Mouse (Mus musculus) gastrocnemius, postnatal 14 days (tissue): ENCODE results near the gene Syt6. TPM values are rescaled to one million over a fixed set of nuclear protein-coding genes. Genes with fewer than 3 reads are reported as not detected.

Experiments
- DNase-seq: peaks from one replicate; pipeline ENCODE4 v3.0.0; 2021; ENCODE audit warnings: mixed read lengths
- intact Hi-C: fragments of 180-260 bp; cut with DNase I; formaldehyde crosslinking; loops from one replicate; pipeline ENCODE4 v1.15.1; 2025; ENCODE audit warnings: low total_unique reads
- total RNA-seq, 2 experiments: library from RNA; stranded (reverse); gene quantifications; 2 replicates each; pipeline ENCODE4 v1.2.3; 2021

Gene Syt6
- total RNA-seq, 2 experiments from 2014 or later = not detected

DNA sequence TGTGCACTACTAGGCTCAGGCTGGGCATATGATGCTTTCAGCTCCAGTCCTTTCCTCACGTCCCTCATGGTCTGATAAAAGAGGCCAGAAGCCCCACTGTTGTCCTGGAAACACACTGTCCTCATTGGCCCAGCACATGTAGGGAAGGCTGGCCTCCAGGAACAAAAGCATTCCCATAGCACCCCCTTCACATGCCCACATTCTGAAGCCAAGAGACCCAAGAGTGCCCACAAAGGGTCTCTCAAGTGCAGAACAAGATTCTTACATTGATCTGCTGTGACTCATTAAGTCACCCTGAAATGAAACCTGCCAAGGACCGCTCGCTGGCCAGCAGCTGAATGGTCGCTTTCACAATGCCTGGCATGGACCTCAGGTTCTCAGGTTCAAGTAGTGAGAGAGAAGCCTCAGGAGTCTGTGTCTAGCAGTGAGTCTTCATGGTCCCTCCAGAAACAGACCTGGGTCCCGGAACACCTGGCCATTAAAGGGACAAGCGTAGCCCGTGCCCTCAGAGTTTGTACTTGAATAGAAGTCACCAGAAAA is 20.3 kb downstream of the Syt6 start:
- intact Hi-C loops = no loop called here
- no peak for DNase-seq

DNA sequence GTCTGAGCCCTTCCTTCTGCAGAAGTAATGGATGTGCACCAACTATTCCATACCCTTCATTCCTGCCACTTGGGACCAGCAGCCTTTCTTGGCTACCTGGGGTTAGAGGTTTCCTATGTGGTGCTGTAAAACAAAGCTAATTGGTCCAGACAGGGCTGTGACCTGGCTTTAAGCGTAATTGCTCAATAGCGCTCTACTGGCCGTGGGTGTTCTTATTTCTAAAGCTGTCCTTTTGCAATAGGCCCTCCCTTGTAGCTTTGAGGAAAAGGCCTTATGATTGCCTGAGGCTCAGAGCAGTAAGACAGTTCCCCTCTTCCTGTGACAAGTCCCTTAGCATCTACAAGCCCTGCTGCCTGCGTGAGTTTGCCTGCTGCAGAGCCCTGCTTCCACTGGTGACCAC is 22.6 kb downstream of the Syt6 start:
- DNase-seq = no peak
- intact Hi-C loops = no loop called here

DNA sequence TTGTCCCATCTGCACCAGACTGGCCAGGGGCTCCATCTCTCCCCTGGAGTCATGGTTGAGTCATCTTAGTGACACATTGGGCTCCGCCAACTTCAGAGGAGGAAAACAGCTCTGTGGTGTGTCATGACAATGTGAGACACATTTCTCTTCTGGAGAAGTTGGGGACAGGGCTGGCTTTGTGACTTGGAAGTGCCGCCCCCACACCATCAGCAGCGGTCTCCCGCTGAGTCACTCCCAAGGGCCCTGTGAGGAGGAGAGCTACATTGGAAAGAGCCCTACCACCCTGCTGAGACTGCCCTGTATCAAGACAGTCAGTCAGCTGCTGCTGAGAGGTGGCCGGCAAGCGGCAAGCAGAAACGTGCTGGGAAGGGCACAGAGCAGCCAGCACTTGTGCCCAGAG is 26.0 kb downstream of the Syt6 start:
- intact Hi-C loops = no loop called here
- DNase-seq = no peak

DNA sequence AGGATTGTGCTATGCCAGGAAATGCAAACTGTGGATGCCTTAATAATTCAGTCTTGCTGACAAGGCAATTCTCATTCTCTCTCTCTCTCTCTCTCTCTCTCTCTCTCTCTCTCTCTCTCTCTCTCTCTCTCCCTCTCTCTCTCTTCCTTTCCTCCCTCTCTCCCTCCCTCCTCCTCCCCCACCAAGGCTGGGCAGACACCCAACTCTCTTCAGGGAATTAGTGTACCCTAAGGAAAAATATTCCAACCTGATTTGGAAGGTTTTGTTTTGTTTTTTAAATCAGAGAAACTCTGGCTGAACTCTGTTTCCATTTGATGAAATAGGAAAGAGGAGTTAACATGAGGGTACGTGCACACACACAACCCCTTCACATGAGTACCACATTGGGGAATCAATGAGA is 26.5 kb downstream of the Syt6 start:
- intact Hi-C loops = no loop called here
- no peak for DNase-seq

DNA sequence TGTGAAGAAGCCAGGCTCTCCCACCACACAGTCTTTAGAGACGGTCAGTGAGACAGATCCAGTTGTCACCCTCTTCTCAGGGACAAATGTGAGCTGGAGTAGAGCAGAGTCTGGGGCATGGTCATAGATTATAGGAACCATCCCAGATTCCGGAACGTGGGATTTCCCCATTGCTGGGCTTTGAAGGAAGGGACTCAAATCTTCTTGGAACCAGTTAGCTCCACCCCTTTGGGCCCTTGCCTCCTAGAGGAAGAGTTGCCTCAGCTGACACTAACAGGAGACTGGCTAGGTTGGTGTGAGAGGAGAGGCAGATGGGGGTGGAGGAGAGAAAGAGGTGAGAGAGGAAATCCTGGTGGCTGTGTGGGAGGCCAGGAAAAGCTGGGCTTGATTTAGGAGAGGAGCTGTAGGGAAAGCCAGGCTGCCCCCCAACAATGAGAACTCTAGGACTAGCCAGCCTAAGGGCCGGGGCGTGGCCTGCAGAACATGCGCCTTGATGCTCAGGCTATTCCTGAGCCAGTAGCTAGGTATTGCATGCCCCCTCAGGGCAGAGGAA is 31.1 kb downstream of the Syt6 start:
- DNase-seq = no peak
- intact Hi-C loops = no loop called here

DNA sequence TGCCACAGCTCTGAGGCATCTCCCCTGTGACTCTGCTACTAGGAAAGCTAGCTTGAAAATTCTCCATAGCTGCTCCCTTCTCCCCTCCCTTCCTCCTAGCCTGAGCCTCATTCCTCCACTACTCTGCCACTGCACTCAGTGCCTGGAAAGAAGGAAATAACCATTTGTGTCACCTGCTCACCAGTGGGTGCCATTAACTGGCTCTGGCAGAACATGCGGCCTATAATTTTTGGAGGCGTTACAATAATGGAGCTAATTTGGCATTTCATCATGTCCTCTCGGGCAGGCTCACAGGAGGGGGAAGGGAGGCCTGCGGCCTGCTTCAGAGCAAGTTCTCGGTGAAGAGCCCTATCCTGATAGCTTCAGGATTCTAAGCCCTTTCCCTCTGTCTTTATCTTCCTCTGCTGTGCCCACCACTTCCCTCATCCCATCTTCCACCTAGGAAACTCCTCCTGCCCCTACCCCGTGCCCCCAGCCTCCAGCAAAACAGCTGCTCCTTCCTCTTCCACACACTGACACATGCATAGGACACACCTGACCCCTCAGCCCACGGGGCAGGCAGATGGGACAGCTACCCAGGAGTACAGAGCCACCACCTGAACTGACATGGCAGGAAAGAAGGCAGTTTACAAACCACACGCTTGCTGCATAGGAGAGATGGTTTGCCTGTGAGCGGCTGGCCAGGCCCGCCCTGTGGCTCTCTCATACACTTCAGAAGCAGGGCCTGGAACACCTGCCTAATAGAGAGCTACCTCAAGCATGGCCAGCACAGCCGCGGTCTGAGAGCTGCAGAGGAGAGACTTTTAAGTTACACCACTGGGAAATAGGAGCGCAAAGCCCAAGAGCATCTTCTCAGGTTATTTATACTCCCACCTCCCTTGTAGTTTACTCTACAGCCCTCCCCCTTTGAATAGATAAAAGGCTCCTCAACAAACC is 31.9 kb downstream of the Syt6 start:
- DNase-seq = no peak
- intact Hi-C loops = no loop called here

DNA sequence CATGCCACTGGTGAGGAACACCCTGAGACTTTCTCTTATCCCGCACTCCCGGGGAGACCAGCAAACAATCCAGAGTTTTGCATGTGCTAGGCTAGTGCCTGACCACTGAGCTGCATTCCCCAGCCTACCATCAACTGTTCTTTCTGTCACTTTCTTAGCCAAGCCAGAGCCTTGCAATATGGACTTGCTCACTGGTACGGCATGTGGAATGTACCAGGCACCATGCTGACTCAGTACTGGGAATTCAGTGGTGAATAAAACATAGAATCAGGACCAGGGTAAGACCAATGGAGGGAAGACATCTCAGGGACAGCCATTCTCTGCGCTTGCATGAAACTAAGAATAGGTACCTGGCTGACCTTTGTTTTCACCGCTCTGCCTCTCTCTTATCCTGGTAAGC is 35.2 kb downstream of the Syt6 start:
- intact Hi-C loops = no loop called here
- no peak for DNase-seq

DNA sequence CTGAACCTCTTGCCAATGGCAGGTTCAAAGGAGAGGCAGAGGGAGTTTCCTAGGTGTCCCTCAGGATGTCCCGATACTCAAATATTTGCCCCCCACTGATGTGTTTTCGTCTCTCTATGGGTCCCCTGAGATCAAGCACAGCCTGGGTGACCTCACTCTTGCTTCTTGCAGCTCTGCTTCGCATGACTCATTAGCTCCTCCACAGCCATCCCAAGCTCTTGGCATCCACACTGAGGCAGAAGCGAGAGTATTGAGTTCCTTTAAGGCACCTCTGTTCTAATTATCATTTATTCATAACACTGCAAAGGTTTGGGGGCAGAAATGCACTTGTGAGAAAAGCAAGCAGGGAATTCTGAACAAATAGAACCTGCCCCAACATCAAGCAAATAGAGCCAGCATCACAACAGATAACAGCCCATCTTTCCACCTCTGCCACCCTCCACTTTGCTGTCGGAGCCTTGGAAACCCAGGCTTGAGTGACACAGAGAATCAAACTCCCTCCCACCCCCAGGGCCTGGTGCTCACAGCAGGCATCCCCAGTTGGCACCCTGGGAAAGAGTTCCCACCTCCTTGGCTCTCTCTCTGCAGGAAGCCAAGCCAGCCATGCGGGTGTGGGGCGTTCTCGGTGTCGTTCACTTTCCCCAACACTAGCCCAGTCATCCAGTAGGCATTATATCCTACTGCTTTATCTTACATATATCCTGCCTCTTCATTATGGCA is 37.8 kb downstream of the Syt6 start:
- intact Hi-C loops = no loop called here
- DNase-seq = peak; percentile 13

DNA sequence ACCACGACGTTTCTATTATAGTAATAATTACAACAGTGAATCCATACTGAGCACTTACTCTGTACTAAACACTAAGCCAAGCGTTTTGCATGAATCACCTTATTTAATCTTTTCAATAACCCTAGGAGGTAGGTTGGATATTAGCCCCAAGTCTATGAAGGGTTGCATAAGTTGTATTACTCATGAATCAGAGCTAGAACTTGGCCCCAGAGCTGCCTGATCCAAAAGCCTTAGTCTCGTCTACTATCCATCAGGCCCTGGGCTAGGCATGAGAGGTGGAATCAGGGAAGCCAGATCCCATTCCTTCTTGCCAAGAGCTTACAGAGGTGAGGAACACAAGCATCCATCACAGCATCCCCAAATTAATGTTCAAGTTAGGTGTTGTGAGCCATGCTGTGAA is 40.6 kb downstream of the Syt6 start:
- DNase-seq = no peak
- intact Hi-C loops = no loop called here

DNA sequence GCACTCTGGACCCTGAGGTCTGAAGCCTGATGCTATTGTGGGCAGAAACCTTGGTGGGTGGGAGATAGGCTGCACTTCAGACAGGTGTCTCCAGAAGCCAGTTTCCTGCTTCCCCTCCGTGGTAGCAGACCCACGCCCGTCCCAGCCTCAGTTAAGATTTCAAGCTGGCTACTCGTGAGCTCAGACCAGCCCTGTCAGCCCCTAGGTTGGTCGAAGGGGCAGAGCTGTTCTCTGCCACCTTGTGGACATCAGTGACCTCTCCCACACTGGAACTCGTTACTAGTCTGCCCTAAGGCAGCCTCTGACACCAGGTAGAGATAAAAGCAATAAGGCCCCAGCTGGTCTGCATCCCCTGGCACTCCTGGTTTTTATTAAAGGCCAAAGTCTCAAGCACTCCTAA is 42.0 kb downstream of the Syt6 start:
- no peak for DNase-seq
- intact Hi-C loops = no loop called here

DNA sequence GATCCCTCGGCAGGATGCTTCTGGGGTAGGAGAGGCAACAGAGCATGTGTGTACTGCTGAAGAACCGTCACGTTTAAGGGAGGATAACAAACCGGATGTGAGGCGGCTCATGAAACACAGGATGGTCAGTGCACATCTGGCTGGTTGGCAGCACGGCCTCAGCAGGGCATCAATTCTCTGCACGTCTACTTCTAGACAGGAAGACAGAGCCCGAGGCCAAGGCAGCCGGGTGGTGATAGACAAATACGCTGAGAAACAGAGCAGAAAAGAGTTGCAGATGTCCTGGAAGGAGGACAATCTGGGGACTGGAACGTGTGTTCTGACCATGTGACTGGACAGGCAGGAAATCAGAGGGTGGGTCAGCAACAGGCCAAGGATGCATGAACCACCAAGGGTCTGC is 45.1 kb downstream of the Syt6 start:
- DNase-seq = no peak
- intact Hi-C loops = no loop called here

DNA sequence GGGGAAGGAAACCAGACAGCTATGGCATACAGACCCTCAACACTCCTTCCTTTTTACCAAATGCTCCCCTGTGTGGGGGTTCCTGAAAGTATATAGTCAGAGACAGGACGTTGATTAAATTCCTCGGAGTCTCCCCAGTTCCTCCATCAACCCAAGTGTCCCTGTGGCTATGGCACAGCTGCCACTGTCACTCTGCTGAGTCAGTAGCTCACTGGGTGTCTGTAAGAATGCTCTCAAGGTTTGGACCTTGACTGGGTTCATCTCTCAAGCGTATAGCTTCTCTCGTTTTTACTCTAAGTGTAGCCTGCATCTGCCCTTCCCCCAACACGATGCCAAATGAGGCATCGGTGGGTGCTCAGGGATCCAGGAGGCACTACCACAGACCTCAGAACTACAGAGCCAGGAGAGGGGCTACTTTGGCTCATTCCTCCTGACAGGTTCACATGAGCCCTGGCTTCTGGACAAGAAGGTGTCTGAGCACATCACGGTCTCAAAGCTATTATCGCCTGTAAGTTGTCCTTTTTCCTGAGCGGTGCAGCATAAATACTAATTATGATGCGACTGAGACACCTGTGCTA is 49.0 kb downstream of the Syt6 start:
- DNase-seq = no peak
- intact Hi-C loops = no loop called here

DNA sequence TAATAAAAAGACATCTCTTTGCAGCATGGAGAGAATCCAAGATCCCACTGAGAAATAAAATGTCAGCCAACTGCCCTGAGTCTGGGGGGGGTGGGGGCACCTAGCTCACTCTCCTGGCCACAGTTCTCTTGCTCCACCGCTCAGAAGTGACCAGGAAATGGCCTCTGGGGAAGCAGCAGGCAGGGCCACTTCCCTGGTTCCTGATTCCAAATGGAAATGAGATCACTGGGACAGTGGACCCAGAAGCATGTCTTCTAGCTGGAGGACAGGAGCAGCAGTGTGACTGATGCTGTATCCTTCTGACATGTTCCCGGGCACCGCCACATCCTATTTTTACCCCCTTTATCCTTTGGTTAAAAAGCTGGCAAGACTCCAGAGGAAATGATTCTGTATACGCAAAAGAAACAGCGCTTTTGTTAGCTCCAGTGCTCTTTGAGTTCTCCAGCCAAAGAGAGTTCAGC is 49.6 kb downstream of the Syt6 start:
- no peak for DNase-seq
- intact Hi-C loops = no loop called here

DNA sequence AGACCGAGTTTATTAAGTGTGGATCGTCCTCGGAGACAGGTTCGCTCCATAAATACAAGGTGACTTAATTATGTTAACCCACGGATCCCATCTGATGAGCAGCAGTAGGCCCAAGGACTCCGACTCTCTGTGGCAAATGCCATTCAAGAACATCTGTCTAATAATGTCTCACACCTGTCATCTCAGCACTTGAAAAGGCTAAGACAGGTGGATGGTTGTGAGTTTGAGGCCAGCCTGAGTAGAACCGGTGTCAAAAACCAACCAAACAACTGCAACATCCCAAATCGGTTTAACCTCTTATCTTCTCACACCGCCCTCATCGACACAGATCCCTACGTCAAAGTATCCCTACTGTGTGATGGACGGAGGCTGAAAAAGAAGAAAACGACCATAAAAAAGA is 50.1 kb downstream of the Syt6 start:
- intact Hi-C loops = no loop called here
- DNase-seq = no peak

DNA sequence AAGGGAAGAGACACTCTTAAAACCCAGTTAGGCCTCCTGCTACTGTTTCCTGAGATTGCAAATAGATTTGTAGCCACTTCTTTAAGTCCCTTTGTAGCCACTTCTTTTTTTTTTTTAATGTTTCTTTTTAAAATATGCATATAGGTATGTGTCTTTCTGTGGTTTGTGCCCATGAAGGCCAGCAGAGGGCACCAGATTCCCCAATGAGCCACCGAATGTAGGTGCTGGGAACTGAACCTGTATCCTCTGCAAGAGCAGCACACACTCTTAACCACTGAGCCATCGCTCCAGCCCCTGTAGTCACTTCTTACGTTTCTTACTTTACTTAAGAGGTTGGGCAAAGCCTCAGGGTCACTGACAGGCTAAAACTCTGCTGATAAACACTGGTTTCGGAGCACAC is 51.5 kb downstream of the Syt6 start:
- no peak for DNase-seq
- intact Hi-C loops = no loop called here

DNA sequence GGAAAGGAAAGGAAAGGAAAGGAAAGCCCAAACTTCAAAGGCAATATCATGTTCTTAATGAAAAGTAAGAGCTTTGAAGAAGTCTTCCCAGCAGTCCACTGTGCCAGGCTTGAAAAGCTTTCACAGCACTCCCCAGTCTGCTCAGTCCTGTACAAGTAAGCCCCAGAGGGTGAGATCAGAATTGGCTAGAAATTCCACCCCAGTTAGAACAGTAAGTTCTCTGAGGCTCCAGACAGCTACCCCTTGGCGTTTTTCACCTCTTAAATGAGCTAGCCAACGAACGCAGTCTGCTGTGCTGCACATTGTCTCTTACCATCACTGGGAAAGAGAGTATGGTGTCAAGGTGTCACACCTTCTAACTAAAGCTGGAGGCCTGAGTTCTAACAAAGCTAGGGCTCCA is 52.6 kb downstream of the Syt6 start:
- no peak for DNase-seq
- intact Hi-C loops = no loop called here

DNA sequence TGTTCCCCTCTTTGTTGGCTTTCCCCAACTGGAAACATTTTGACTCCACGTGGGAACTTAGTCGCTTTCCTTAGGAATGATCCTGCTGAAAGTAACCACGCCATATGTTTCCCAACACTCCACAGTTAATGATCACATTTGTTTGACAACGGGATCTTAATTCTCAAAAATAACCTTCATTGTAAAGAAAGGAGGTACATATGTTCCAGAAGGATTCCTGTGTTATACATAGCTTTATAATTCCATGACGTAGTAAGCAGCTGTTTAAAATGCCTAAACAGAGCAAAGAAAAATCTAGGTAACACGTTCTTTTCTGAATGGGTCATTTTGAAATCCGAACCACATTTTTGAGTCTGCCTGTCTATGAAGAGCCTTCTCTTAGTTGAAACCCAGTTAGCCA is 58.1 kb downstream of the Syt6 start:
- no peak for DNase-seq
- intact Hi-C loops = no loop called here

DNA sequence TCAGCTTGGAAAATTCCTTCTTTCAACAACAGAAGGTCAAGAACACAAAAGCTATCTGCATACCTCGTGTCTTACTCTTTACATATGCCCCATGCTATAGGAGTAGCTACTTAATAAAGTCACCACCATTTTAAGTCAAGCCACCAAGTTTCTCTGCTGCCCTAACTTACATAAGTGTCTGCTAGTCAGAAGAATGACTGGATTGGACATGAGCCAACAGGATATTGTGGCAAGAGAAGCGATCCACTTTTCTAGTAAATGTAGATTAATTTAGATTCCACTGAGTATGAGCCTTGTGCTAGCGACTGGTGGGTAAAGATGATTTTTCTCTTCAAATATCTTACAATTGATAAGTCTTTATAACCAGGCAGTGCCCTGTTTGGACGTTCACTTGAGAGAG is 58.8 kb downstream of the Syt6 start:
- intact Hi-C loops = no loop called here
- DNase-seq = no peak

DNA sequence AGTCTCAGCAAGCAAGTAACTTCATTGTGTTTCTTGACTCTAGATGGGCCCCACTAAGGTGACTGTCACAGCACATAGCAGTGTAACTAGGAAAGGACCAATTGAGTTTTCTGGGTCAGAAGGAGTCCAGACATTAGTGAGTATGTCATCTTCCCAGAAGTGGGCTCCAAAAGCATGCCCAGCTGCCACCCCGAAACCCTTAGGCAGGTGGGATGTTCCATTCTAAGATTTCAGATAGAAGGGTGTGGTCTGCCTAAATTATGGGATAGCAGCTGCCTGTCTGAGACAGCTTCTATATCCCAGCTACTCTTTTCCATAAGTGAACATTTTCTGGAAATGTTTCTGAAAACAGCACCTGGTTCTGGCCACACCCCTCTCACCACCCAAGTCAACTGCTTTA is 59.2 kb downstream of the Syt6 start:
- intact Hi-C loops = no loop called here
- DNase-seq = no peak

DNA sequence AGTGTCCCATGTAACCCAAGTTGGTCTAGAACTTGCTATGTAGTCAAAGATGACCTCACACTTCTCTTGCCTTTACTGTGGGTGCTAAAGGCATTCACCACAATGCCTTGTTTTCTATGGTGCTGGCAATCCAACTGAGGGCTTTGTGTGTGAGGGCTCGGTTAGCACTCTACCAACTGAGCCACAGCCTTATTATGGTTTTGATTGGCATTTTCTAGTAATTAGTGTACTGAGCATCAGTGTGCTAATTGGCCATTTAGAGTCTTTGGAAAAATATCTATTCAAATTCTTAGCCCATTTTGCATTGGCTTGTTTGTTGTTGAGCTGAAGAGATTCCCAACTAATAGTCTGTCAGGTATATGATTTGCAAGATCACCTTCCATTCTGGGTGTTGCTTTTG is 62.6 kb downstream of the Syt6 start:
- no peak for DNase-seq
- intact Hi-C loops = no loop called here
